Mouse (Mus musculus): ENCODE measurements around the gene Wdr59.
A peak's percentile ranks its signal among the peaks of the same experiment; 100 is the strongest.

The Wdr59 gene

DNA sequence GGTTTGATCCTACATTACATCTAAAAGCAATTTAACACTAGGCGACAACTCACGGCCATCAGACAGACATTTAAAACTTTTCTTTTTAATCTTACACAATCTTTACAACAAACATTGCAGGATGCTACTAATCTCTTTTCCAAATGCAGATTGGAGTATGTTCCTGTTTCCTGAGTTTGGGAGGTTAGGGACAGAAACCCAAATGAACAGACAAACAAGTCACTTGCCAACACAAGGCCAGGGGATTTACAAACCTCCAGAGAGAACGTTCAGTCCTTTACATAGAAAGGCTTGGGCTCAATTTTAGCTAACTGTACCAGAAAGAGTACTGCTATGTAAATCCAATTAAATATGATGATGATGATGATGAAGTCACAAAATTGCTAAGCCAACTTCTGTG, 28.7 kb downstream of the Wdr59 start:
- no peak for DNase-seq (ENCODE audit: low read depth, low spot score)

DNA sequence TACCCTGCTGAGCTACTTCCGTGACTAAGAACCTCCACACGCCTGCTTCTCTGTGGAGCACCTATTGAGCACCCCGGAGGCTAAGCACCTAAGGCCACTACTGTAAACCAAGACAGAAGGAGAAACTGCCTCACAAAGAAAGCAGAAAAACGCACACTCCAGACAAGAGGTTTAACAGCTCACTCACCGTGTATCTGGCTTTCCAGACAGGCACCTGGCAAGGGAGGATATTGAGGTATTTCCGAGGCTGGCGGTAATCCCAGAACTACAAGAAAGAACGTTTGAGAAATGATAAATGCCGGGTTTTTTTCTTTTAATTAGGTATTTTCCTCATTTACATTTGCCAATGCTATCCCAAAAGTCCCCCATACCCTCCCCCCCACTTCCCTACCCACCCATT, 29.4 kb downstream of the Wdr59 start:
- DNase-seq (ENCODE audit: low read depth, low spot score) = no peak

DNA sequence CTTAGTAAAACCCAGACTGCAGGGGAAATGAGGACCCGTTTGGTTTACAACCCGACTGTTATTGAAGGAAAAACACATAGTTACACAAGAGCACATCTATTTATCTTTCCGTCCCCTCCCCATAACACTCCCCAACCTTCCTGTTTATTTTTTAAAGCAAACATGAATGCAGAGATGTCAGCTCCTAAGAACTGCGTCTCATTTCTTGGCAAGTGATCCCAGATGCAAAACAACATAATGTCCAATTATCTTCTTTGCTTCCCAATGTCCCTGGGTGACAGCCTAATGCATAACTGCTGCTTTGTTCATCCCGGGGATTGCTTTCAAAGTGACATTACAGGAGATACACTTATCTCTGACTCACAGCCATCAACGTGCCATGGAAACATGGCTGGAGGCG, 30.7 kb downstream of the Wdr59 start:
- DNase-seq (ENCODE audit: low read depth, low spot score) = no peak

DNA sequence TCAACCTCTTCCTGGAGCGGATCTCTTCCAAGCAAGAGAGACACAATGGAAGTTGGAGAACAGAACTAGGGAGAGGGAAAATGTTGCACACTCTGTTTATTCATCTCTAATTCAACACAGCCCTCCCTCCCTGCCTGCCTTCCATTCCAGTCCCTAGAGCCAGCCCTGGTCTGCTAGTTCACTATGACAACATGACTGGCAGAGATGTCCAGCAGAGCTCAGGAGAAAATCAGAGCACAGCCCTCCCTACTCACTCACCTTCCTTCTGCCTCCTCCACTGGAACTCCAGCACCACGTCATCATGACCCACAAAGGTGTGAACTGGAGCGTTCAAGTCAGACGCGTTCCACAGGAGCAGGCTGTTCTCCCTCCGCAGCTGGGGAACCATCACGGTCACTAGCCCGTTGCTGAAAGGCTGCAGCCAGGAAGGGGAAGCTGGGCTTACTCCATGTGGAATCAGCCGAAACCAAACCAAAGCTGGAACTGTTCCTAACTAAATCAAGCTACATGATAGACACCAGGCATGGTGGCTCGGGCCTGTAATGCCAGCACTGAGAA, 31.8 kb downstream of the Wdr59 start:
- DNase-seq (ENCODE audit: low read depth, low spot score) = no peak

DNA sequence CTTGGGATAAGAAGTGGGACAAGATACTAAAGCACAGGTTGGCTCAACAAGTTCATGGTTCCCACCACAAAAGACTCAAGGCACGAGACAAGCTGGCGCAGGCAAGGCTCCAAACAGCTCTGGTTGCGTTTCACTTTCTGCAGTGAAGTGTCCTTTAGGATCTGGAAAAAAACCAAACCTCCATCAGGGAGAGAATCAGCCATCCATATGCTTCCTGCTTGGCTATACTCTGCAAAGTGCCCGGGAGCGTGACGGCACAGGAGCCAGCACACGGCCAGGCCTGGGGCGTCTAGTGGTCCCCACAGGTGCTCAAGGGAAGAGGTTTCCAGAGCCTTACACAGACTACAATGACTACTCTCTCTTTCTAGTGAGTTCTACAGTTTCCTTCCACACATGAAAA, 41.2 kb downstream of the Wdr59 start:
- DNase-seq (ENCODE audit: low read depth, low spot score) = no peak

DNA sequence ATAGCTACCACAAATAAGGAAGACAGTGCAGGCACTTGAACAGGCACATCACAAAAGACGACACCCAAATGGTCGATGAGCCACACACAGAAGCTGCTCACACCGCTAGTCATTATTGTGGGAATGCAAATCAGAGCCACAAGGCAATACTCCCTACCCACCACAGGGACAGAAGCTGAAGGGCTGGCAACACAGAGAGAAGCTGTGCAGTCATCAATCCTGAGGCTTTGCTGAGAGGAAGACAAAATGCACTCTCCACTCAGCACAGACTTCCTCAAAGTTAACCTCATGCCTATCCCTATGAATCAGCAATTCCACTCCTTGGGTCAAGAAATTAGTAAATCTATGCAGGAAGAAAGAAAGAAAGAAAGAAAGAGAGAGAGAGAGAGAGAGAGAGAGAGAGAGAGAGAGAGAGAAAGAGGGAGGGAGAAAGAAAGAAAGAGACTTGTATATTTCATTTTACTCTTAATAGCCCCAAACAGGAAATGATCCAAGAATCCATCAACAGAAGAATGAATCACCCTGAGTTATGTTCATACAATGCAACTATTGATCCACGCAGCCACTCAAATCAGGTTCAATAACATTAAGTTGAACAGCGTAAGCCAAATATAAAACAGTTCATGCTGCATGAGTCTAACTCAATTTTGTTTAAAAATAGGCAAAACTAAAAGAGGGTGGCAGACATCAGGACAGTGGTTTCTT, 44.0 kb downstream of the Wdr59 start:
- DNase-seq (ENCODE audit: low read depth, low spot score) = no peak

DNA sequence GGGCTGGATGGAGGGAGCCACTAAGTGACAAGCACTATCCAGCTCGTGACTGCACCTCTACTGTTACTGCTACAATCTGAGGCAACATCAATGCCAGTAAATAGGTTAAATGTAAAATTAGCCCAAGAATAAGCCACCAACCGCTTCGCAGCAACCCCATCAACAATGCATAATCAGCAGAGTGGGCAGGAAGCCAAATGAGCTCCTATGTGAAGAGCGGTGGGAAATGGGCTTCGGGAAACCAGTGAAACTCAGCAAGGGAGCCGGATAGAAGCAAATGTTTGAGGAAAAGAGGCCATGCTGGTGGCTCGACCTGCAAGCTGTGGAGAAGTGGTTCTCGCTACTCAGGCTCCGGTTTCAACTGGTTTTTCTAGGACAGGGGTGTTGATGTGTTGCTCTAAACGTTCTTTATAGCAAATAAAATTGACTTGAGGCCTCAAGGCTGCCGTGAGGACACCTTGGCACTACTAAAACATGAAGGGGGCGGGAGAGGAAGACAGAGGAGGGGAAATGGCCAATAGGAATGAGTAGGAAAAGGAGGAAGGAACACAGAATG, 50.3 kb downstream of the Wdr59 start:
- DNase-seq (ENCODE audit: low read depth, low spot score) = no peak

DNA sequence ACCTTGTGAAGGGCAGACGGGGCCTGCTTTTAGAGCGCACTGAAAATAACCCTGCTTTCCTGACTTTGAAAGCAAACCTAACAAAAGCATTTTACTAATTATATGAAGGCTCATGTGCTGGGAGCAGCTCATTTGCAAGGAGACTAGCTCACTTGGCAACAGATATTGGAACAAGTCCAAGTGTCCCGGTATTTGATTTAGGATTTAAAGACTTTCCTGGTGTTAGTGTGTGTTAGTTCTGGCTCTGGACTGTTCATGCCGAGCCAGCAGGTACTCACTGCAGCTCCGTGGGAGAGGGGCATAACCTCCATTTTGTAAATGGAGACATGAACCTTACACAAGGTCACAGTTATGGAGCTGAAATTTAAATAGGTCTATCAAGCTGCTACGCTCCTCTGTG, 52.9 kb downstream of the Wdr59 start:
- DNase-seq (ENCODE audit: low read depth, low spot score) = no peak

DNA sequence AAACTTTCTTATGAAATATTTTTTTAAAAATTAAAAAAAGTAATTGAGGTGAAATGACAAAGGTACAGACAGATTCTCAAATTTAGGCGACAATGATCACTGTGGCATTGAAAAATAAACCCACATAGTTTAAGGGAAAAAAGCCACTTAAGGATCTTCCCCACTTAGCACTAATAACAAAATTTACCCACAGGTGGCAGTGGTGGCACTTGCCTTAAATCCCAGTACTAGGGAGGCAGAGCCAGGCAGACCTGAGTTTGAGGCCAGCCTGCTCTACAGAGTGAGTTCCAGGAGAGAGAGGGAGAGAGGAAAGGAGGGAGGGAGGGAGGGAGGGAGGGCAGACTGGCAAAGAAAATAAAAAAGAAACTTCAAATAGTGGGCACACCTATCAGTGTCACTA, 56.6 kb downstream of the Wdr59 start:
- no peak for DNase-seq (ENCODE audit: low read depth, low spot score)

DNA sequence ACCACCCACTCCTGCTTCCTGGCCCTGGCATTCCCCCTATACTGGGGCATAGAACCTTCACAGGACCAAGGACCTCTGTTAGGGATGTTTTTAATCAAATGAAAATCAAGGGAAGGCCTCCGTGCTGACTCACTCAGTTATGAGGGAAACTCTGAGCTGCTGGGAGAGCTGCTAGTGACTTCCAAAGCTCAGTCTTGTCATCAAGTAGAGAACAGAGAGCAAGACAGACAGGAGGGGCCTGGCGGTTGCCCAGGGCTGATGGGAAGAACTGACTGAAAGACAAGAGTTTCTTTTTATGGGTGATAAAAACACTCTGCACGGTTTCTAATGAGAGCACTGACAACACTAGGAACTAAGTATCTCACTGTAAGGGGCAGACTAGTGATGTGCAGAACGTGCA, 57.4 kb downstream of the Wdr59 start:
- DNase-seq (ENCODE audit: low read depth, low spot score) = no peak

DNA sequence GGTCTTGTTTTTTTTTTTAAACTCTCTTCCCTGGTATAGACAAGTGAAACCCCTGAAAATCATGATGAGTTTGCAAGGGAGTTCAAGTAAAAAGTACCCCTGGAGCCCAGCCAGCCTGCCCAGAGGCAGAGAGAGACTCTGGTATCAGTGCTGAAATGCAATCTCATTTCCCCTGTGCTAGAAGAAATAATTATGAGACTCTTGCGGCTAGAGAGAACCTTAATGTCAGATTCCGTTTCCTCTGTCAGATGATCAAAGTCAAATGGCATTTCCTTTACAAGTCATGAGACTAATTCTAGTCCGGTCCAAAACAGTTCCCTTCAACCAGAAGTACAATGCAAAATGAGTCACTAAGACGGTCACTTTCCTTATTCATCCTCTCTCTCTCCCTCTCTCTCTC, 72.2 kb downstream of the Wdr59 start:
- no peak for DNase-seq (ENCODE audit: low read depth, low spot score)

DNA sequence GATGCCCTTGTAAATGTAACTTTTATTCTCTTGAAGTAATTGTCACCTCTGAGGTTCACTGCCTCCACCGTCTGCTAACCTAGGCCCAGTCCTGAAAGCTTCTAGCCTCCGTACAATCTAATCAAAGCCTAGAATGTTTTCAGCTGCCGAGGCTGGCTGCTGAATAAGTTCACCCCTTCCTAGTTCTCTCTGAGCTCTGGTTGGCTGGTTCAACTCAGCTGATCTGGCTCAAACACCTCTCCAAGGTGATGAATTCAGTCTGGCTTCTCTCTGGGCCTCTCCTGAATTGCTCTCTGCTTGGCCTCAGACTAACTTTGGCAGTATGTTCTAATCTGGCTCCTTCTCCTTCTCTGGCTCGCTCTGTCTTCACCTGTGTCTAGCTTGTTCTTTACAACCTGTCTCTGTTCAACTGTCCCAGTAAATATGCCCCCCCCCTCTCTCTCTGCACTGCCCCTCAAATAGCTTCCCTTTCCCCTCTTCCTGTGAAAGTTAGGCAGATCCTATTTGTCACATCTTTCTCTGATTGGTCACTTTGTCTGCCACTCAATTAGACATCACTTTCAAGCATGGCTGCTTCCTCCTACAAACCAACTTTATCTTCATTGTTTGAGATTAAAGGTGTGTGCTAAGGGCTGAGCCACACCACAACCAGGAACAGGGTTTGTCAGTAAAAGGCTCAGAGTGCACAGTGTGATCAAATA, 75.8 kb downstream of the Wdr59 start:
- no peak for DNase-seq (ENCODE audit: low read depth, low spot score)

DNA sequence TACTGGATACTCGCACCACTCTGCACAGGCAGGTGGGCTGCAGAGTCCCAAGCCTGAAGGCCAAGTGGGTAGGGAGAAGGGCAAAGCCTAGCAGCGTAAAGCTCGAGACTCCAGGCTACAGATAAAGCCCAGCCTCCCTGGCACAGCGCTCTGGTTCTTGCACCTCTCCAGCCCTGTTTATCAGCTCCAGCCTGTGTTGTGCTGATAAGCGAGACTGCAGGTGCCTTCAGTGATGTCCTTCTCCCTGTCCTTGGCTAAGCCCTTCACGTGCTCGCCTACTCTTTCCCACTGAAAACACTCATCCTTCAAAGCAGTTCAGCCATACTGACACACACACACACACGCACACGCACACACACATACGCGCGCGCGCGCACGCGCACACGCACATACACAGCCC, 76.3 kb downstream of the Wdr59 start:
- no peak for DNase-seq (ENCODE audit: low read depth, low spot score)

DNA sequence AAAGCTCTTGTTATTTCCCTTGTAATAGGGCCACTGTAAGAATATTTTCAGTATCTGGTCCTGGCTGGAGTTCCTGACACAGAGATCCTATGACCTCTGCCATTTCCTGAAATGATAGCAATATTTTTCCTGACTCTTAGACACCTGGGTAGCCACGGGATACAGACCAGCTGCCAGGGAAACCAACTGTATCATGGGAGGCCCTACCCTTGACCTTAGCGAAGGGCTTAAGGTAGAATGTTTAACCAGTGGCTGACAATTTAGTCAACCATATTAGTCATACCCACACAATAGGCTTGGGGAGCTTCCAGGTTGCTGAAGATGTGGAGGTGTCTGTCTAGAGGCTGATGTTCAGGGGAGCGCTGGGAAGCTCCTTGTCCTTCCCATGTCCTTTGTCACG, 77.6 kb downstream of the Wdr59 start:
- no peak for DNase-seq (ENCODE audit: low read depth, low spot score)

DNA sequence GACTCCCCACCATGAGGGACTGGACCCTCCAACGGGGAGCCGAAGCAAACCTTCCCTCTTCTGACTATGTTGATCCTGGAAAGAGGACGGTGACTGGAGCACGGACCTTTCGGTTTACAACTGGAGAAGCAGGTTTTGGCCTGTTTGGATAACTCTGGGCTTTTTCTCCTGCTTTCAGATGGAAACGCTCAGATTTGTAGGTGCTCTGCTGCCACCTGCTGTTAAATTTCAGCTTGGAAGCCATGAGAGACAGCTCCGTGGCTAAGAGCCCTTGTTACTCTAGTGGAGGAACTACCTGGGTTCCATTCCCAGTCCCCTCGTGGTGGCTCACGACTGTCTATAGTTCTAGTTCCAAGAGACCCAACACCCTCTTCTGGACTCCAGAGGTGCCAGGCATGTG, 82.7 kb downstream of the Wdr59 start:
- DNase-seq (ENCODE audit: low read depth, low spot score) = peak; percentile 29

DNA sequence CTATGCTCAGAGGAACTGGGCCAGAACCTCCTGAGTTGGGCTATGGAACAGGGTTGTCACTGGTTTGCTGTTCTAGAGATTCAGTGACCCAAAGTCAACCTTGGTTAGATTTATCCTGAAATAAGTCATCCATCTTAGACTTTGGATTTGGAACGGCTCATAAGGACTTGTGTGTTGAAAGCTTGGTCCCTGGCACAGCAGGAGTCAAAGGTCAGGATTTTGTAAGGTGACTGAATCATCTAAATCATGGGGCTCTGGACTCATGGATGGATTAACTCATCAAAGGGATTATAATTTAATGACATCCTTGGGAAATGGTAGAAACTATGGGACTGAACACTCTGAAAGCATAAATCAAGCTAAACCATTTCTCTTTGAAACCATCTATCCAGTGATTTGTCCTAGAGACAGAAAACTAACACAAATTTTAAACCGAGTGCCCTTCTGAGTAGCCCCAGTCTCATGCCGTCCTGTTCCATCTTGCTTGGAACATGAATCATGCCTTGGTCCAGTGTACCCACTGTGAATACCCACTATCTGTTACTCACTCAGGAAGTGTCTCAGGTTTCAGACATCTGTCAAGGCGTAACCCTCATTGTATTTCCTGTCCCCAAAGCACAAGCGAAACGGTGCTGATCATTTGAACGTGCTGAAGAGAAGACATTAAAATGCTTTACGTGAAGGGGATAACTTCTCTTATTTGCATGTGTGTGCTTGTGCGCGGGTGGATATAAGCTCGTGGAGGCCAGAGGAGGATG, 86.6 kb downstream of the Wdr59 start:
- DNase-seq (ENCODE audit: low read depth, low spot score) = no peak

DNA sequence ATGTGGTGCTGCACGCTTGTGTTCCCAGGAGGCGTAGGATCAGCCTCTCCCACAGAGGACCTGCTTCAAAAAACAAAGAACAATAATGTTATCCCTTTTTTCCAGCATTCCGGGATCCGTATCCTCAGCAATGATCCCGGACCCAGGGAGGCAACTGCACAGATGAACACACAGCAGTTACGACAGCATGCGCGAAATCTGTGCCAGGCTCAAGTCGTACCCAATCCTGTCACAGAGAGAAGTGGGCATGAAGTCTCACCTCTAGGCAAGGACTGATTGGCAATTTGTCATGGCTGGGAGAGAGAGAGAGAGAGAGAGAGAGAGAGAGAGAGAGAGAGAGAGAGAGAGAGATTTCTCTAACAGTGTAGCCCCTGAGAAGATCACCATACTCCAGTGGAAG, 97.2 kb downstream of the Wdr59 start:
- DNase-seq (ENCODE audit: low read depth, low spot score) = no peak

DNA sequence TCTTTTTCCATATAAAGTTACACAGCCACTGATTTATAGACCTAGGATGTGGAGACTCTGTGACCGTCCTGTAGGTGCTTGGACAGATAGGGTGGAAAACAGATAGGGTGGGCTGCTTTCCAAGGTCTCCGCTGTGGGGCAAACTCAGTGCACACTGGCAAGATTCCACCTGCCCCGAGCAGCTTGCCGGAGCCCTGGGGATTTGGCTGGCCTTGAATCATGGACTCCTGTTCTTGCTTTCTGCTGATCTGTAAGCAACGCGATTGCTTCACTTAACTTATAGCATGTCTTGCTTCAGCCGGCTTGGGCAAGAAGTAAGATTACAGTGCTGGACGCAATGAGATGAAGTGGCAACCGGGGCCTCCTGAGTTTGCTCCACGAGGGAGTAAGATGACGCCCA, 97.7 kb downstream of the Wdr59 start:
- no peak for DNase-seq (ENCODE audit: low read depth, low spot score)

DNA sequence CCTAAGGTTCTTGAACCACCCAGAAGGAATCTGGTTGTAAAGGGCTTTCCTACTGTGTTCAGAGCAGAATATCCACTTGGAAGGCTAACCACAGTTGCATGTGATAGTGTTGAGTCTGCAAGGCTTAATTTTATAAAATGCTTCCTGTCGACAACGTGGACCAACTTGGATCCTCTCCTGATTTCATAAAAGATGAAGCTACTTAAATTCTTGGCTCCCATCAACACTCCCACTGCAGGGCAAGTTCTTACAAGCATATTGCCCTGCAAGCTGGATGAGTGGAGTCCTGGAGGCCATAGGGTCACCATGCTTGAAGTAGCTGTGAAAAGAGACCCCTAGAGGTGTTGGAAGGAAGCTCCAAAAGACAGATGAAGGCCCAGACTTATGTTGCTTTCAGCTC, 99.3 kb downstream of the Wdr59 start:
- DNase-seq (ENCODE audit: low read depth, low spot score) = no peak

DNA sequence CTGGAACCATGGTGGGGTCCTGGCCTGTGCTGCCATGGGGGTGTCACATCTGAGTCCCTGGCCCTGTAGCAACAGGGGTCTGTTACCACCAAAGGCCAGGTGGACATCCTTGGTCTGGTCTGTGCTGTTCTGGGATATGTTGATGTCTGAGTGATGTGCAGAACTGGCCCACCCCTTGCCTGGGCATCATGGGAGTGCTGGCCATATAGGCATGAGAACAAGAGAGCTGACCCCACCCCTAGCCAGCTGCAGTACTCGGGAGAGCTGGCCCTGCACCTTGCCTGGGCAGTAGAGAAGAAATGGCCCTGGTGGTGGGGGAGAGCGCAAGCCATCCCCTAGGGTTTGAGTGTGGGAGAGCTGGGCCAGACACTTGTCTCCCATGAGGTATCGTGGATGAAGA, 102.7 kb downstream of the Wdr59 start:
- no peak for DNase-seq (ENCODE audit: low read depth, low spot score)

DNA sequence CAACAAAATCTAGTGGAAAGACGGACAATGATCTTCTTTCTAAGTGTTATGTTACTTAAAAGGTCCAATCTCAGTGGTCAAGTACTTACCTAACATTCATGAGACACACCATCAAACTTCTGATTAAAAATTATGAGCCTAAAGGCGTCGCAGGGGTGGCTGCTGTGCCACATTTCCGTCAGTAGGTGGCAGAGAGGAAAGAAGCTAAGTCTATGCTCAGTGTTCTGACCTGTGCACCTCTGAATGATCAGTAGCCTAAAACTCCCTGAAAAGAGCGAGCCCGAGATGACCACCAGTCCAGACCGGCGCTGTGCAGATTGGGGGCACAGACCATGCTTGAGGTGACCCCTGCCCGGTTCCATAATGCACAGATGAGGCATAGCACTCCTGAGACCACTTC, 103.3 kb downstream of the Wdr59 start:
- no peak for DNase-seq (ENCODE audit: low read depth, low spot score)

DNA sequence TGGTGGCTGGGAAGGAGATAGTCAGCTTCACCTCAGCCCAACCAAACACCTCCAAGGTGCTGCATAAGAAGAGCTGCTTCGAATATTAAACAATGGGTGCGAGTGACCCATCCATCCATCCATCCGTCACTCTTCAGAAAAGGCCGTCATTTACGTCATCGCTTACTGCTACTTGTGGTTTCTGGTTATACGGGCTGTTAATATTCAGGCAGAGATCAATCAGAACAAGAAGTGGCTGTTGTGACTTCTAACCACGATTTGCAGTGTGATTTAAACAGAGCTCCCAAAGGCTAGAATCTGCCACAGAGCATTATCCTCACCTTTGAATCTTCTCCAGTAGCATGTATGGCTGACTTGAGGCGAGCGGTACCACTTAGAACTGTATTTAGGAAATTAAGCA, 104.7 kb downstream of the Wdr59 start:
- no peak for DNase-seq (ENCODE audit: low read depth, low spot score)
